Mouse (Mus musculus): ENCODE measurements around the gene Rassf7.

Rassf7 gene

GRCm38 (mm10) chr7:141215101-141215879, at the start of gene Rassf7:
Gene Rassf7 (plus strand): TSS chr7:141215860.
- peak; percentile 75 for DNase-seq (ENCODE audit: extremely low spot score, low read depth, low spot score)

DNA sequence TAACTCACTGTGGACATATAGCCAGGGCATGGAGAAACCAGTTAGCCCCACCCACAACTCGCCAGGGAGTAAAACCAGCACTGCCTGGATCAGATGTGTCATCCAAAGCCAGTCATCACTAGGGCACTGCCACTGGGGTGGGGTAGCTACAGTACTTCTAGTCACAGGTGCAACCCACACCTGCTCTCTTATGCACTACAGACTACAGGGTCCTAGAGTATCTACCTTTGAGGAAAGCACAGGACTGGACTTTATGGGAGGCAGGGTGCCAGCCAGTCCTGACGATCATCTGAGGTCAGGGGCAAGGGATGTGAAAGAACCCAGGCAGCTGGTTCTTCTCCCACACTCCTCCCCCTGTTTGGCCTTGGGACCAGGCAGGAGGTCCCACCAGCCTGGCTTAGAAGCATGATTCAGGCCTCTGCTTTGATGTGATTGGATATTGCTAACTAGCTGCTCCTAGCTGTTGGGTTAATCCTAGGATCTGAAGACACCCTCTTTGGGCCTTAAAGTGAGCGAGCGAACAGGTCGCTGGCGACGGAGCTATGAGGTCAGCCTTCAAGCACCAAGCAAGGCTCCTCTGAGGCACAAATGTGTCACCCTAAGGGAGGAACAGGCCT, 47.7 kb upstream of the Rassf7 start:
- DNase-seq (ENCODE audit: extremely low spot score, low read depth, low spot score): no peak

DNA sequence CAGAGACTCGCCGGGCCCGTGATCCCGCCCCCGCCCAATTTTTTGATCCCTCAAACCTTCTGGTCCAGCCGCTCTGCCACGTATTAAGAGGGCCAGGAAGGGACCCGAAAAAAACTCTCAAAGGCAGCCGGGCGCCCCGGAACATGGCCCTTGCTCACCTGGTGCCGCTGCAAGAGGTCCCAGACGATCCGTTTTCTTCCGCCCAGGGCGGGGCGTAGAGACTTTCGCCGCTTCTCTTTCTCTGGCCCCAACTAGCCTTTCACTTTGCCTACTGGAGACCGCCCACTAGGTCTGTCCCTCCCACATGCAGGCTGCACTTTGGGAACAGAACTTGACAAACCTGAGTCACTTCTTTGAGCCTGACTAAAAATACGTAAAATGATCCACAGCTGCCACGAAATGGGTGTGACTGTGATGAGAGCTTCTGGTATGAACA, 47.1 kb upstream of the Rassf7 start:
- DNase-seq (ENCODE audit: extremely low spot score, low read depth, low spot score): no peak

DNA sequence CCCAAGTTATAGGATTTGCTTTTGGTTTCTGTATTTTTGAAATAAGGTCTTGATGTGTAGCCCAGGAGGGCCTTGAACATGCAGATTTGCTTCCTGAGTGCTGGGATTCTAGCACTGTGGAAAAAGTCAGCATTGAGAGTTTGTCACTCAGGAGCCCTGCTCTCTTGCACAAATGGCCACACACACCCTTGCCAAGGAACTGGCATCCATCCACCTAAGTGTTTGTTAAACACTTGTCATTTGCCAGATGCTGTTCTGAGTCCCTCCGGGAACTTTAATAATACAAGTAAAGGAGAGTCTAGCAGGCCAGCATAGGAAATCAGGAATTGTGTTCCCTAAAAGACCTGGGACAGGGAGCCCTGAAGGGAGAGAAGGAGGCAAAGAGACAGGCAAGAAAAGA, 46.4 kb upstream of the Rassf7 start:
- no peak for DNase-seq (ENCODE audit: extremely low spot score, low read depth, low spot score)

GRCm38 (mm10) chr7:141169866-141170265, 45.8 kb upstream of the Rassf7 start:
- DNase-seq (ENCODE audit: extremely low spot score, low read depth, low spot score): no peak

DNA sequence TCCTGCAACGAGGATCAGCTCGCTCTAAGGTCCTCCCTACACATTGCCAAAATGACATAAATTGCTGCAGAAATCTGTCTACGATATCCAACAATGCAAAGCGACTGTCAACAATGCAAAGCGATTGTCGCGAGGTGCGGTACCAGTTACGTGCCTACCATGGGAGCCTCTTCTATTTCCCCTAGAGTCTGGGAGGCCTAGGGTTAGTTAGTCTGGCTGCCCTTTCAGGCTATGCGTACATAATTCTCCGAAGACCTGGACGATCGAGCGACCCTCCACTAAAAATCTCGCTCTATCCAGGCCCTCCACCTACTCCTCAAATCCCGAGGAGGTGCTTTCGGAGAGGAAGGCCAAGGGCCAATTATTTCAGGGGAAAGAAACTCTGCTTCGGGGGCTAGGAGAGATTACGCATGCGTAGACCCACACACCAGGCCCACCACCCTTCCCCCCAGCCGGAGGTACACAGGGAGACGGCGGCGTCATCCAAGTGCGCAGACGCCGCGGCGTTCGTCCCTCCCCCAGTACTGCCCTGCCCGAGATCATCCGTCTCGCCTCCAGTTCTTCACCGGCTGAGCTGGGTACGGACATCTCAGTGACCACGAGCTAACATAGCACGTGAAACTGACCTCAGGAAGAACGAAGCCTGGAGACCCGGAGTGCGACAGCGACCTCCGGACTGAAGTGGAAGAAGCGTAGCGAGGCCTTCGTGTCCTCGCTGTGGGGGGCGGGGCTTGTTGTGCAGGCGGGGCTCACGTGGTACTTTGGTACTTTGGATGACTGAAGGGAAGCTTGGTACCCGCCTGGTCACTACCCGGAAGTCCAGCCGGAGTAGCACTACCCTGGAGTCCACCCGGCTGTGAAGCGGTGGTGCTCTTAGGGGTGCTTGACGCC, 43.3 kb upstream of the Rassf7 start, which contains the start of gene Rnh1:
TSS of gene Rnh1 (minus strand) at position 742 of the 891 bp plus-strand sequence.
- DNase-seq (ENCODE audit: extremely low spot score, low read depth, low spot score): peak; percentile 94

GRCm38 (mm10) chr7:141173323-141173850, 42.3 kb upstream of the Rassf7 start:
- no peak for DNase-seq (ENCODE audit: extremely low spot score, low read depth, low spot score)

DNA sequence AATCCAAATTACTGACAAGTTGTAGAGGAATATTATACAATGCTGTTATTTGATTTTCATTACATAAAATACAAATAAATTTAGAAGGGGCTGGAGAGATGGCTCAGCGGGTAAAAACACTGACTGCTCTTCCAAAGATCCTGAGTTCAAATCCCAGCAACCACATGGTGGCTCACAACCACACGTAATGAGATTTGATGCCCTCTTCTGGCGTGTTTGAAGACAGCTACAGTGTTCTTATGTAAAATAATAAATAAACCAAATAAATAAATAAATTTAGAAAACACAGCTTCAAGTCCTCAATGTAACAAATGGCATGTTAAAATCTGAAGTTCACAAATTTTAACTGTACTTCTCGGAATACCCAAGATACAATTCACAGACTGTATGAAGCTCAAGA, 40.6 kb upstream of the Rassf7 start:
- DNase-seq (ENCODE audit: extremely low spot score, low read depth, low spot score): no peak

DNA sequence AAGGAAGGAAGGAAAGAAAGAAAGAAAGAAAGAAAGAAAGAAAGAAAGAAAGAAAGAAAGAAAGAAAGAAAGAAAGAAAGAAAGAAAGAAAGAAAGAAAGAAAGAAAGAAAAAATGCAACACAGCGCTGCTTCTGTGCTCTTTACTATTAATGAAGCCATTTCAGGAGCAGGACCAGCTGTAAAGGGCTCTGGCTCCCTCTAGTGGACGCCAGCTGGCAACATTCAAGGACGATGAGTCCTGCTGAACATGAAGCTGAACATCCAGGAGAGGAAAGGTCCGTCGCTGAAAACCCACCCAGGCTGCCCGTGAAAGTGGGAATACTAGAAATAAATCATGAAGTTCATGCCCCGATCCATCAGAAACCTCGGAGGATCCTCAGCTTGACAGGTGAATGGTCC, 39.5 kb upstream of the Rassf7 start:
- DNase-seq (ENCODE audit: extremely low spot score, low read depth, low spot score): peak; percentile 86

- no peak for DNase-seq (ENCODE audit: extremely low spot score, low read depth, low spot score)
These were observed 27.5 kb upstream of the Rassf7 start for GRCm38 (mm10) chr7:141188194-141188593.

DNA sequence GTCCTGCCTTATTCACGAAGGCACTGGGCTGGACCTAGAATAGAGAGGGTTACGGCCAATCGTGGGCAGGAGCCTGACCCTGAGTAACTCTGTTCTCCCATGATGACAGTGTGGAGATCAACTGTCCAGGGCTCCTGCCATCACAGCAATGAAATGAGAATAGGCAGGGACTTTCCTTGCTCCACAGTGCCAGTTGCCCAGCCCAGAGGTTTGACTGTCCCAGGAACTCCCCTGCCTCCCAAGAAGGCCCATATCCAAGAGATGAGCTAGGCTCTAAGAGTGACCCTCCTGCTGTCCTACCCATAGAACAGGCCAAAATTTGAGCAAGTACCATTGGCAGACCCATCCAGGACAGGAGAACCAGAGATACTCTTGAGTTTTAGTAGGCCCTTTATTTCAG, 26.9 kb upstream of the Rassf7 start:
- no peak for DNase-seq (ENCODE audit: extremely low spot score, low read depth, low spot score)

DNA sequence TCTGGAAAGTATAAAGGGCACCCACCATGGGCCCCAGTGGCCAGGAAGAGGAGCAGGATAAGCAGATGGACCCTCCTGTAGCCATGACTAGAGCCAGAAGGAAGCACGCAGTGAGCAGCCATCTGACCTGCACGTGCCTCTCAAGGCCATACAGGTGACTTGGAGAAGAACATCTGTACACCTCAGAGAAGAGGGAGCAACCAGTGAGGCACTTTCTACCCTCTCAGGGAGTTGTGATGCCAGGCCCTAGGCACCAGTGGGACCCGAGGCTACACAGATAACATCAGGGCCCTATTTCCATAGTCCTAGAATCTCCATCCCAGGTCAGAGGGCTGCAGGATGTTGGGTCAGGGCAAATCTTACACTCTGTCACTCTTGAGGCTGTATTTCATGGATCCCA, 25.4 kb upstream of the Rassf7 start:
- DNase-seq (ENCODE audit: extremely low spot score, low read depth, low spot score): no peak

GRCm38 (mm10) chr7:141191036-141191435, 24.6 kb upstream of the Rassf7 start:
- DNase-seq (ENCODE audit: extremely low spot score, low read depth, low spot score): no peak

- DNase-seq (ENCODE audit: extremely low spot score, low read depth, low spot score): no peak
These were observed 23.6 kb upstream of the Rassf7 start for GRCm38 (mm10) chr7:141191796-141192685.

DNA sequence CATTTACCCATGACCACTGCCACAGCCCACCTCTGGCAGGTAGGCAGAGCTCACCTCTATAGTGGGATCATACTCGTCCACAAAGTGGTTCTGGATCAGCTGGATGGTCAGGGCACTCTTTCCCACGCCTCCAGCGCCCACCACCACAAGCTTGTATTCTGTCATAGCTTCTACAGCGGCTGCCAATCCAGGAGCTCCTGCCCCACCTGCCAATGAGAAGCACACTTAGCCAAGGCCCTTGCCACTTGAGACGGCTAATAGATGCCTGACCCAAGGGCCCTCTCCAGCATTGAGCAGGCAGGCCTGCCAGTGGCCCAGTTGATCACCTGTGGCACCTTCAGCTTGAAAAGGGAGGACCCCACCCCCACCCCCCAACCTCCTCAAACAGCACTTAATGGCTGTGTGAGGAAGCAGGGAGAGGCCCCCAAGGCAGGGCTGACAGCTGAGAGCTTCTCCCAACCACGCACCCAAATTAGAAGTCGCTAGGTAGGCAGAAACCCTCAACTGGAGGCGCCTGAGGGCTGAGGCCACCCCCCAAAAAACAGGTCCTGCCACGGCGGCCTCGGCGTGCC, 22.8 kb upstream of the Rassf7 start:
- DNase-seq (ENCODE audit: extremely low spot score, low read depth, low spot score): no peak

- DNase-seq (ENCODE audit: extremely low spot score, low read depth, low spot score): no peak
These were observed 22.3 kb upstream of the Rassf7 start for GRCm38 (mm10) chr7:141193348-141193856.

- DNase-seq (ENCODE audit: extremely low spot score, low read depth, low spot score): peak; percentile 81
These were observed 21.7 kb upstream of the Rassf7 start, which contains the start of the genes Hras and Lrrc56 for GRCm38 (mm10) chr7:141193948-141194347. Gene Hras (minus strand): TSS chr7:141194005. Gene Lrrc56 (plus strand): TSS chr7:141194157.

DNA sequence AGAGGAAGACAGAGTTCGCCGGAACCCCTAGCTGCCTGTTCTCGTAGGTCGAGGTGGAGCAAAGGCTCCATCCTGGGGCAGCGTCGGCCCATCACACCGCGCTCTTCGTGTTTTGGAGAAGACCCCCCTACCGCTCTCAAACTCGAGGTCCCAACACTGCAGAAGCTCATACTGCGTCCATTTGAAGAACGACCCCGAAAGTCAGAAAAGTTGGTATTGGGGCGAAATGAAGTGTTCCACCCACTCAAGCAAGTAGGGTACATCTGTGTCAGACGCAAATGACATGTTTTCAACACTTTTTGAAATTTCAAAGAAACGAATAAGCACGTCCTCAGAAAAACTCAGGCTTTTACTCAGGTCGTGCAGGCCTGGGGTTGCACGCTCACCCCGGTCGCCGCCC, 21.3 kb upstream of the Rassf7 start:
- DNase-seq (ENCODE audit: extremely low spot score, low read depth, low spot score): no peak

- DNase-seq (ENCODE audit: extremely low spot score, low read depth, low spot score): no peak
These were observed 20.8 kb upstream of the Rassf7 start for GRCm38 (mm10) chr7:141194830-141195229.

DNA sequence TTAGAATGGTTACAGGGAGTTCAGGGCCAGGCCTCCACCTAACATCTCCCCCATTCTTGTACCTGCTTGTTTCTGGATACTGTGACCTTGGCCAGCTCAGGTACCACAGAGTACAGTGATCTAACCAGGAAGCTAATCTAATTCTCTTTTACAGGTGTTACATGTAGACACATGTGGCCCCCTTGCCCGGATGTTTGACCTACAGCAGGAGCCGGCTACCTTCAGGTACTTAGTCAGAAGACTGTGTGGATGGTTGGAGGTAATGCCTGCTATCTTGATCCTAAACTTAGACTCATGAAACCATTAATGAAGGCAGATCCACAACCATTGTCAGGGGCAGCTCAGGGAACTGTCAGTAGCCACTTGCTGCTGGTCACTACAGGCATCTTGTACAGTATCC, 19.9 kb upstream of the Rassf7 start:
- no peak for DNase-seq (ENCODE audit: extremely low spot score, low read depth, low spot score)

Data from hindlimb bud, embryonic 11.5 days (tissue).